1 mouse cellular context compared by ENCODE assay signal in genomic region chr17:27625455-27626251, GRCm38 (mm10).
A peak's percentile ranks its signal among the peaks of the same experiment; 100 is the strongest.
TF ChIP-seq lines count a peak whose summit lies in the region.

No protein-coding gene starts in this region.

TF ChIP-seq in CH12.LX, 34 proteins besides CTCF, POLR2A, EP300 and RAD21:
- TF ChIP-seq TBP (conservative IDR thresholded peaks at IDR 0.05; ENCODE audit: low read depth, low read length) (peak; percentile 80), GABPA (IDR thresholded peaks at IDR 0.05; ENCODE audit: insufficient replicate concordance, low read depth, low read length) (no peak)
TF ChIP-seq in CH12.LX: peak in this region for 1.
